Mouse (Mus musculus) MEL-GATA-1-ER (cell line): ENCODE results near the gene Vmn2r42.
"Not testable (repeated sequence)": the region's sequence is repeated elsewhere in the genome, so short reads cannot be mapped to it uniquely, and the experiment has no call there.

ENCODE experiments used
- DNase-seq: peaks from one replicate; pipeline ENCODE4 v3.0.0-alpha.2; 2012; ENCODE audit warnings: low read depth; ENCODE audit errors: extremely low read depth

Vmn2r42 gene

GRCm38 (mm10) chr7:8200220-8200619, at the start of gene Vmn2r42:
Gene Vmn2r42 (minus strand): TSS chr7:8200320.
- not testable (repeated sequence) for DNase-seq

GRCm38 (mm10) chr7:8161554-8161953, 38.6 kb downstream of the Vmn2r42 start, which contains the start of gene Vmn2r41:
Gene Vmn2r41 (minus strand): TSS chr7:8161654.
- not testable (repeated sequence) for DNase-seq
